Mouse (Mus musculus): ENCODE data around the gene Itsn1.

Itsn1 gene

DNA sequence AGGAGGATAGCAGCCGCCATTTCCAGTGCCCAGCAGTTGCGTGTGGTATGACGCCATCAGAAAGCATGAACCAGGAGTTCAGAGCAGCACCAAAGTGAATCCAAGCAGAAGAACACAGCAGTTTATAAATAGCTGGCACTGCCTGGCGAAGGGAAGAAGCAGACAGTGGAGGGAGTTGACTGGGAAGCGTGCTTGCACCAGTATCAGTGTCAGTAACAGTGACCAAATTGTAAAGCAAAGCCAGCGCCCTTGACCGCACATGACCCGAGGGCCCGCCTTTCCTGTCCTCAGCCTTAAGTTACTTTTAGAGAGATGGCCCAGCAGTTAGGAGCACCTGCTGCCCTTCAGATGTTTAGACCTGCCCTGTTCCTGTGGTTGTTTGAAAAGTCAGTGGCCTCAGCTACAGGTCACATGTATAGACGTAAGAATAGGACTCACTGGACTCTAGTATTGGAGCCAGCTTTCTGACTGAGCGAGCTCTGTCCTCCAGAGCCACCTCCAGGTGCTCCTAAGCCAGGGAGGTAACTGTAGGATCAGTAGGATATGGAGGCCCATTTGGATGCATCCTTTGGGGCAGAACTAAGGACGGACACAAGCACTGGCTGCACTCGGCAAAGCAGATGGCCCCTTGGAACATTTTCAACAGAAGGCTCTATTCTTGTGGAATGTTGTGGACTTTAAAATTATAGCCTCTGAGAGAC, 118.6 kb downstream of the Itsn1 start:
- peak; percentile 64 for DNase-seq (ENCODE audit: low spot score)

DNA sequence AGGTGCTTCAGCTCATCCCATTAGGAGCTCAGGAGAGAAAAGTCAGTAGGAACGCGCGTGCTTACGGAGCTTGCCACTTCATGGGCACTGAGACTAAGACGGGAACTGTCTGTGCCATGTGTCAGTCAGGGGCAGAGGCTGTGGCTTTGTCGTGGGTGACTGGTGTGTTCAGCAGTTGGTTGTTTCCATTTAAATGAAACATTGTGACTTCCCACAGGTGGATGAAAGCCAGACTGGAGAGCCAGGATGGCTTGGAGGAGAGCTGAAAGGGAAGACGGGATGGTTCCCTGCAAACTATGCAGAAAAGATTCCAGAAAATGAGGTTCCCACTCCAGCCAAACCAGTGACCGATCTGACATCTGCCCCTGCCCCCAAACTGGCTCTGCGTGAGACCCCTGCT, 119.4 kb downstream of the Itsn1 start:
- no peak for DNase-seq (ENCODE audit: low spot score)

DNA sequence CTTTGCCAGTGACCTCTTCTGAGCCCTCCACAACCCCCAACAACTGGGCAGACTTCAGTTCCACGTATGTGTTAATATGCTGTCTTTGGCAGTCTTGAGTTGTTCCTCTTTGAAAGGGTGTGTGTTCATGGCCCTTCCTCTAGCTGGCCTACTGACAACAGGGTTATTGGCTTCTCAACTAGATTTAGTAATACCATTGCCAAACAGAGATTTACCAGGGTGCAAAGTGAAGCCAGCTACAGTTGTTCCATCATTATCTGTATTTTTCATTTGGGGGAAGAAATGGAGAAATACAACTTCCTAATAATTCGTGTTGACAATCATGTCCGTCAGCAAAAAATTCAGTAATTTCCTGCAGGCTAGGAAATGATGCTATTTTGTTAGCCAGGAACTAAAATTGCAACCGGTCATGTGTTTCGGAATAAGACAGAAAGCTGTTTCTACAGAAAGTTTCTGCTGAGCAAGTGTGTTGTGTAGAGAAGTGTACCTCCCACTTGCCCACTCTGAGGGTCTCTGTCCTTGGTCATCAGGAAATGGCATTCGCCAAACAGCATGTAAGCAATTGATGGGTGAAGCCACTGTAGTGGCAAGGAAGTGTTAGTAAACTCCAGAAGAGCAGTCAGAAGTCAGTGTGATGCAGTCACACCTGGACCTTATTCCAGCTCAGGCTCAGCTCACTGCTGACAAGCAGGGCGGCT, 120.0 kb downstream of the Itsn1 start:
- no peak for DNase-seq (ENCODE audit: low spot score)

DNA sequence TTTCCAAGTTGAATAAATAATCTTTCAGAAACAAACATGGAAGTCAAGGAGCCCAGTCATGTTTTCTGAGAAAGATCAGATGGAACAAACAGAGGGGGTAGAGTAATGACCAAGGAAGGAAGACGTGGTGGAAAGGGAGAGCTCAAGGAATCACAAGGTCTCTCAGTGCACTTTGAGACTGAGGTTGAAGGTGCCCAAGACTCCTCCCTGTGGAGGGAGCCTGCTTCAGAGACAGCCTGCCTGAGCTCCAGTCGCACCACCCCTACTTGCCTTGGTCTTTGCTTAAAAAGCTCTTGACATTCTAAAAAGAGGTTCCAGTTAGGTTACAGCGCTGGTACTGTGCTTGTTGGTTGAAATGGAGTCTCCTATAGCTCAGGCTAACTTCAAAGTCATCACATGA, 121.1 kb downstream of the Itsn1 start:
- no peak for DNase-seq (ENCODE audit: low spot score)

DNA sequence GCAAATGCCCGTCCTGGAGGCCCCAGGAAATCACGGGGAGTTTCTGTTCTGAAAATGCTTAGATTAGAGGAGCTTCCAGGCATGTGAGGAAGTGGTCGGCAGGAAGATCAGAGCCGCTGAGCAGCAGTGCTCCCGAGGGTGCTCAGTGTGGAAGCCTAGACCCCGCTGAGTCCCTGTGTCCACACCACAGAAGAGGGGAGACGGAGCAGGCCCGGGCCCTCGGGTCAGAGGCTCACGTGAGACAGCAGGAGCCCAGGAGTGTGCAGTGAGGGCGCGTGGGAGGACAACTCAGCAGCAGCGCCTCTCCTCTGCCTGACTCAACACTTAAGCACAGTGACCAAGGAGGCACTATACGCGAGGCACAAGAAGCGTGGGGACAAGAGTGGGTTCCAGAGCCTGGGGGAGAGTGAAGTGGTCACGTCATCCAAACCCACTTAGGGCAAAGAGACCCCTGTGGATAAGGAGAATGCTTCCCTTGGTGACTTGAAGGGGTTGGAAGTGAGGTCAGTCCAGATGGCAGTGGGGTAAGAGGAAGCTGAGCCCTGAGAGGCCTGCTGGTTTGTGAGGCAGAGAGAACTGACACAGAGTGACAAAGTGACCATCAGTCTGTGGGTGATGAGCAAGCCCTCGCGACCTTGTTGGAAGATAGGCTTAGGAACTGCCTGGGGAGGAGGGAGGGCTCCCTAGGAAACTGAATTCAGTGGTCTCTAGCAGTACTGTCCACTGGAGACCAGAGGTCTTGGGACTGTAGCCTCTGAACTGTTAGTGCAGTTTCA, 122.6 kb downstream of the Itsn1 start:
- DNase-seq (ENCODE audit: low spot score) = no peak

DNA sequence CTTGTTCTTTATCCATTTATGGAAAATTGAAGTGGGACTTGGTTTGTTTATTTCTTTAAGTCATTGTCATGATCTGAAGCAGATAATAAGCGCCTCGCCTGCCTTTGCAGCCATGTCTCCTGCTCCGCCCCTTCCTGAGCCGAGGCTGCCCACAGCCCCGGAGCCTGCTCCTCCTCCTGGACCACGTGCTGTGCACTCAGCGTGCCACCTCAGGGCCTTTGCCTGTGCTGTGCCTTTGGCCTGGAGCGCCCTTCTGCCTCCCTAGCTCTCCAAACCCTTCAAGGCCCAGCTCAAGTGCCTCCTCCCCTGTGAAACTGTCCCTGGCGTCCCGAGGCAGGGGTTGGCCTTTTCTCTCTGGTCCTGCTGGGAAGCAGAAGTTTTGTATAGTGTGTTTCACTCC, 123.7 kb downstream of the Itsn1 start:
- no peak for DNase-seq (ENCODE audit: low spot score)

DNA sequence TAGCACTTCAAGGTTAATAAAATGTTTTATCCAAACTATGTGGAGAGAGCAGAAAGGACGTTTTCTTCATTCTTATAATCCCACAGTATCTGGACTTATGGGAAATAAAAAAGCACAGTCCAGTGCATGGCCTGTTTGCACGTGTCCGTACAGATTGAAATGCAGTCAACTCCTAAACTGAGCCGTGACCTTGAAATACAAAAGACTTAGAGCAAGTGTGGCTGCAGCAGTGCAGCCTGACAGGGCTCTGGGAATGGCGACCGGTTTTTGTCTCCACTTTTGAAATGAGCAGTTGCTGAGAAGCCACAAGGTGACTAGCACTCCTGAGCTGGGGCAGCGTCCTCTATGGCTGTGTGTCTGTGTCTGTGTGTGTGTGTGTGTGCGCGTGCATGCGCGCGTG, 124.1 kb downstream of the Itsn1 start:
- no peak for DNase-seq (ENCODE audit: low spot score)

DNA sequence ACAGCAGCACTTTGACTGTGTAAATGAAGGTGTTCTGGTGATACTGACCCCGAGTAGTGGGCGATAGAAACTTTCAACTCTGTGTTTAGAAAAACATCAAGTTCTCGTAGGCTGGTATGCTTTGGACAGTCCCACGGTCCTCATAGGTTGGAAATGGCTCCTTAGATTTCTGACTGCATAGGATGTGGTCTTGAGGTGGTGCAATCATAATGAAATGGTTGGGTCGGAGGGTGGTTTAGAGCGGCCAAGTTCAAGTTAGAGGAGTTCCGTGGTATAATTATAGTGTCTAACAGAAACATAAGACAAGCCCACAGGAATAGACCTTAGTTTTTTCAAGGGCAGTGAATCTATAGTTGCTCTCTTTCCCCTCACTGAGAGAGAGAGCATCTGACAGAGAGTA, 129.6 kb downstream of the Itsn1 start:
- no peak for DNase-seq (ENCODE audit: low spot score)

DNA sequence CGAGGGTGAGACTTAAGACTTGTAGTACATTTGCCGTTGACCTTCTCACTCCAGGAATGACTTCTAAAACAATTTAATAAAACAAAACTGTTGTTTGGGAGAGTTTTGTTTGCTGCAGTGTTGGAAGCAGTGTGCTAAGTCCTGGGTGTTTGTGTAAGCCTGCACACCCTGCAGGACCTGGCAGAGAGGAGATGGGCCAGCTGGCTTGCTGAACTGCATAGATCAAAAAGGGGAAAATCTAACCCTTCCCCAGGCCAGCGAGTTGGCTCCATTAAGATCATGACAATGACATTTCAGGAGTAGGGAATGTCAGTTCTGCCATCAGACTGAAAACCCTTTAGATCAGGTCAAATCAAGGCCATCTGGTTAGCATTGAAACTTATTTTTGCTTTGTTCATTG, 130.1 kb downstream of the Itsn1 start:
- no peak for DNase-seq (ENCODE audit: low spot score)

DNA sequence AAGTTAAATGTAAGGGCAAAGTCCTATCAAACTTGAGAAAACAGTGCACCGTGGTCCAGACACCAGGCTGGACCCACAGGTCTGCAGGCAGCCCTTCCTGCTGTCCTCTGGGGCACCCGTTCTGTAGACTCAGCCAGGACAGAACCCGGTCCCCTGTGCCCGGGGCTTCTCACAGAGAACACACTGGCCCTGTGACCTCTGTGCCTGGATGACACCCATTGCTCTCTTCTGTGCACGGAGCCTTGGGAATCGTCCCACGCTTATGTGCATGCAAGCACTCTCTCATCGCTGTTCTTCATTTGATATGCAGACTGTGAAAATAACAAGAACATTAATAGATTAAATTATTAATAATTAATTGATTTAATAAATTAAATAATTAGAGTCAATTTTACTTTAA, 130.9 kb downstream of the Itsn1 start:
- DNase-seq (ENCODE audit: low spot score) = no peak

DNA sequence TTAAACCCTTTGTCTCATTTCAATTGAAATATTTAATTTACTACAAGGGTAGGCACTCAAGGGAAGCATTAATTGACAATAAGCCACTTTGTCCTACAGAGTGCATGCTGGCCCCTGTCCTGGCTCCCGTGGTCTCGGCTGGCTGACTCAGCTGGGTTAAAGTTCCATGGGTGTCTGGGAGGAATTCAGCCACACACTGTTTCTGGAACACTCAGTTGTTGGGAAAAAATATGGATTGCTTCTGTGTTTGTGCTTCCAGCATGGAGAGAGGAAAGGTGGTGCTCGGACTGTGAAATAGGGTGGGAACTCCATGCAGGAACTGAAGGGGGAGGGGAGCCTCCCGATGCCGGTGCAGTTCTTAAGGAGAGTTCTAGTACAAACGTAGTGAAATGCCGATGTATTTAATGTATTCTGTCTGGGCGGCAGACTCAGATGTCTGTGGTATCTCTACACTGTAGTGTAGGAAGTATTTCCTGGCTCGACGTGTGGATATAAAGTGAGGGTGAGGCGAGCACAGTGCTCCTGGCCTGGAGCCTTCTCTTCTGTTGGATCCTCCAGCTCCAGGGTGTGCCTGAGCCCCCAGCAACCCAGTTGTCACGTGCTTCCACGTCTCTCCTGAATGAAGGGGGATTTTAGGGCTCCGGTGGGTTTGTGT, 131.5 kb downstream of the Itsn1 start:
- DNase-seq (ENCODE audit: low spot score) = no peak

DNA sequence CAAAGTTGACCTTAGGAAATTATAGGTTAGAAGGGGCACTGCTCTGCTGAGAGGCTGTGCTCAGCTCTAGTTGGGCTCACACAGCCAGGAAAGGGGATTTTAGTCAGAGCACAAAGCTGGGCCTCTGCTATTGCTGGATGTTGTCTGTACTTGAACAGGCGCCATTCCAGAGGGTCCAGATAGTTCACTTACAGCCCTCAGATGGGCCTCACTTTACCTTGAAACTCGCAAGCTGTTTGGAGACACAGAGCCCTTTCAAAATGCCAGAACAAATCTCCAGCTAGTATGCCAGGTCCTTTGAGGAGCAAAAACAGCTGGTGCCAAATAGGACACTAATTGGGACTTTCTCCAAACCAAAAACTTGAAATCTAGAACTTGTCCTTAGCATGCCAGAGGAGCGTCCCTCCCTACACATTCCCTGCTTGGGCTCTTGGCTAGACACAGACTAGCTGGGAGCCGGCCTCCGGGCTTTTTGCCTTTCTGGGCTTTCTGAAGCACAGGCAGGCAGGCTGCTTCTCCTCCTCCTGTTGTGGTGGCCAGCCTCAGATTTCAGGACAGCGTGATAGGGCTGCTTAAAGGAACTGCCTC, 132.8 kb downstream of the Itsn1 start:
- peak; percentile 72 for DNase-seq (ENCODE audit: low spot score)

DNA sequence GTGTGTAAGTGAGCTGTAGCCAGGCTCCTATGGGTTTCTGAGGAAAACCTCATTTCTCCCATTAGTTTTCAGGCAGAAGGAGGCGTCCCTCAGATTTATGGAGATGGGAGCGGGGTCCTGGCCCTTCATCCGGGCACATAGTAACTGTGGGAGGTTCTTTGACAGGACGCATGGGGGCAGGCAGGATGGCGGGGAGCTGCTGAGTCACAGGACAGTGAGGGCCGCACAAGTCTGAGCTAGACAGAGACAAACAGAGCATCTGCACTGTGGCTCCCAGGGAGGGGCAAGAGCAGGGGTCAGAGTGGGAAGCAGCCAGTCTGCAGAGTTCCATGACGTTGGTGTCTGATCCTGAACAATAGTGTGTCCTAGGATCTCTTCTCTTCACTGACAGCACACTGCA, 133.8 kb downstream of the Itsn1 start:
- DNase-seq (ENCODE audit: low spot score) = no peak

DNA sequence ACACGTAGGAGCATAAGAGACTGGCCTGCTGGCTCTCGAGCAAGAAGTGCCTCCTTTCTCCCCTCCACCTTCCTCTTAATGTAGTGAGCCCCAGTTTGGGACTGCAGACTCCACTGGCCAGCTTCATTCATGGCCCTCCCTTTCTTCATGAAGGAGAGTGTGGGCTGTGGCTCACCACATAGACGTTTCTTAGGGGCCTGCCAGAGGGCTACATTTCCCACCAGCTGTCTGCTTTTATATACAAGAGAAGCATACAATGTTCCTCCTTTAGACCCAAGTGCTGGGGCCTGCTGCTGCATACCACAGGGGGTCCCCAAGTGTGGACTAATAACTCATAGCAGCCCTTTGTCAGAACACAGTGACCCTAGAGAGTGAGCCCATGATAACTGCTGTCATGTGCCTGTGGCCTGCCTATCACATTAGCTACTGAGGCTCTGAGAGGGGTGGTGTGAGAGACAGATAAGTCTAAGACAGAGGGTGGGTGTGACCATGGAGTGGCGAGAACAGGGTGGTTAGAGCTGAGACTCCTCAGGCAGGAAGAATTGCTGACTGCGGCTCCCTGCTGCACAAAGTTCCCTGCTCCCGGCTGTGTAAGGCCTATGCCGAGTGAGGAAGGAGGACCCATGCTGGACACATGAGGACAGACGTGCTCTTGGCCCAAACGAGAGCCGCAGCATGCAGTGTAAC, 135.7 kb downstream of the Itsn1 start:
- no peak for DNase-seq (ENCODE audit: low spot score)

DNA sequence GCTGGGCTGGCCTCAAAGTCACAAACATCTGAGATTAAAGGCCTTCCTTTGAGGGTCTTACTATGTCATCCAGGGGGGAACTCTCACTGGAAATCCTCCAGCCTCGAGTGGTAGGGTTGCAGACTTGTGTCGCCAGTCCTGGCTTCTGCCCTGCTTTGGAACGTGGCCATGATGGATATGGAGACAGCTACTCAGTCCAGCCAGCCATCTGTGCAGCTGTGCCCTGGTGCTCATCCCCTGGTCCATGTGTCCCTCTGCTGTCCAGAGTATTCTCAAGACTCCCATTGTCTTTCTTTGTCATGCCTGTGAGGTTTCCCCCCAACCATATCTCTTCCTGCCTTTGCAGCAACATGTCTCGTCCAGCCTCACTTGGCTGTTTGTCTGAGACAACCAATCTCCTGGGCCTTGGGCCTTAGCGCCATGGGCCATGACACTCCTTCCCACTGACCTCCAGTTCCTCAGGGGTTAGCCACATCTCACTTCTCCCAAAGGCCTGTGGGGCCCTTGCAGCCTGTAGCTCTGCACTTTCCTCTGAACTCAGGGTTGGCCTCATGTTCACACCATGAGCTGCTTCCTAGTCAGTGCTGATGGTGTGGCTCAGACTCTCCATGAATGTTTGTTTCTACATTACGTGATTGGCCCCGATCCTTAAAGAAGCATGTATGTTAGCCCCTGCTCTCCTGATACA, 136.6 kb downstream of the Itsn1 start:
- no peak for DNase-seq (ENCODE audit: low spot score)

DNA sequence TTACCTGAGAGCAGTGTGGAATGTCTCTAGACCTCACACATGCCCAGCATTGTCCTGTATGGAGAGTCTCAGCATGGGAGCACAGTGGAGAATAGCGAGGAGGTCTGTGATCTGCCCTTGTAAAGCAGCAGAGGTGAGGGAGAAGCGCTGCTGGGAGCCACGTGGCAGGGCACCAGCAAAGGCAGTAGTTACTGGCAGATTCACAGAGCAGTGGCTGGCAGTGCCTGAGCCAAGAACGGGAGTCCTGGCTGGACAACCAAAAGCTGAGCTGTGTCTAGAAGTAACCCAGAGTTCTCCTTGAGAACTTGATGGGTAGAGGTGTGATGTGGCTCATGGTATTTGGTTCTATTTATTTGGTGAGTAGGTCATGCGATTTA, 137.2 kb downstream of the Itsn1 start:
- no peak for DNase-seq (ENCODE audit: low spot score)

DNA sequence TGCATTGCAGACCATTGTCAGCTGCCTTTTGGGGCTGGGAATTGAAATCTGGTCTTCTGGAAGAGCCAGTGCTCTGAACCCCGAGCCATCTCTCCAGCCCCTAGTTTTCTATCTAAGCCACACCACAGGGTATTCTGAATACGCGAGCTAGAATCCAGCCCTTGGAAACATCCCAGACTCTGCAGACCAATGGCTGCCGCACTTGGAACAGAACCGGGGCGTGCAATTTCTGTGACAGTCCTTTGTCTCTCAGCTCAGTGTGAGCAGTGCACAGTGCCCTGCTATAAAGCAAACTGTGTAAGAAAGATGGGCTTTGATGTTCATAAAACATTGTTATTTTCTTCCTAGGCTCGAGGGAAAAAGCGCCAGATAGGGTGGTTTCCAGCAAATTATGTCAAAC, 138.6 kb downstream of the Itsn1 start:
- DNase-seq (ENCODE audit: low spot score) = no peak

DNA sequence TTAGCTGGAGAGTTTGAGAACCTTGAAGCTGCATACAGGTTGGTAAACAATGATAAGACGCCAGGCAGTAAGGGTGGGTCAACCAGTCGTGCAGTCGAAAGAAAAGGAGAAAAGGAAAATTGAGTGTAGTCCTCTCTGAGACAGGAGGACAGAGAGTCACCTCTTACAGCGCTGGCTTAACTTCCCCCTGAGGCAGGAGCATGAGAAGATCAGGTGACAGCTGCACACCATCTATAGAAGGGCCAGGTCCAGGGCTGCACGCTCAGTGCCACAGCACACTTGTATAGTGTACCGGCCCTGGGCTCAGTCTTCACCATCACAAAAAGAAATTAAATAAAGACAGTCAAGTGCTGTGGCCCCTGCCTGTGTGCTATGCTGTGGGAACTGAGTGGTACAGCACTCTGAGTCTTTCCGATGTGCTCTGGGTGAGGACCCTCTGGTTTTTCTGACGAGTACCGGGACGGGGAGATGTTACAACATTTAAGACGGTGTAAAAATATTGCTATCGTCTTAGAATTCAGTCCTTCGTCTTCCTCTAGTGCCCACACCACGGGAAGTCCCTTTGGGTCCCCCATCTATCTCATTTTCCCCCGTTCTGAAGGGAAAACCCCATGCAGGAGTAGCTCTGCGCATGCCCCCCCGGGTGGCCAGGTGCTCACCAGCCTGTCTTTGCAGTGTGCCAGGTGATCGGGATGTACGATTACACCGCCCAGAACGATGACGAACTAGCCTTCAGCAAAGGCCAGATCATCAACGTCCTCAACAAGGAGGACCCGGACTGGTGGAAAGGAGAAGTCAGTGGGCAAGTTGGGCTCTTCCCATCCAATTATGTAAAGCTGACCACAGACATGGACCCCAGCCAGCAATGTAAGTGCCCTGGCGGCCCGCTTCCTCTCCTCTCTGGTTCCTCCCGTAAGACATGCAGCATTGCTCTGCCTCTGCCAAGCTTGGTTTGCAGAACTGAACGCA, 140.1 kb downstream of the Itsn1 start:
- no peak for DNase-seq (ENCODE audit: low spot score)

DNA sequence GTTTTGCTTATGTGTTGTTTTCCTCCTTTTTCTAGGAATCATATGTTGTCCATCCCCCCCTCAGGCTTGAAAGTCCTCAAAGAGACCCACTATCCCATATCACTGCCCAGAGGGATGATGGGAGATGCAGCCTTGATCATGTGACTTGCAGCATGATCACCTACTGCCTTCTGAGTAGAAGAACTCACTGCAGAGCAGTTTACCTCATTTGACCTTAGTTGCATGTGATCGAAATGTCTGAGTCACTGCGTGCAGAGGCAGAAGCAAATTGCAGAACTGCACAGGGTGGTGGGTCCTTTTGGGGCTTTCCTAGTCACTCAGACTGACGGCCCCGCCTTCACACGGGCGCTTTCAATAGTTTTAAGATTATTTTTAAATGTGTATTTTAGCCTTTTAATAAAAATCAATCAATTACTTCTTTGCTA, 141.1 kb downstream of the Itsn1 start:
- no peak for DNase-seq (ENCODE audit: low spot score)

DNA sequence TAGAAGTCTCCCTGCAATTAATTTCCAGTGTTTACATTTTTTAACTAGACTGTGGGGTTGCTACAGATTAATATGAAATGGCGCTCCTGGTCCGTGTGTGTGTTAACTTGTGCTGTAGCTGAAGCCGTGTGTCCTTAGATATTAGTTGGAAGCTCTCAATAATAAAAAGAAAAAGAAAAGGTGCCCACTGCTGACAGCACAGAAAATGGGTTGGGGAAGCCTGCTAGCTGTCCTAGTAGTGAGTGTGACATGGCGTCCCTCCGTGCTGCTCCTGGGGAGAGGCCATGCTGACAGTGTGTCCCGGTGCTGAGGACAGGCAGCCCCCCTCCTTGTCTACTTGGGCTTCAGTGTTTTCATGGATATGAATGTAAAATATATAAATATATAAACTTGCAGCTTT, 142.1 kb downstream of the Itsn1 start:
- DNase-seq (ENCODE audit: low spot score) = no peak
